Mouse (Mus musculus): ENCODE measurements around the gene F3. TPM values are rescaled to one million over a fixed set of nuclear protein-coding genes. Genes with fewer than 3 reads are reported as not detected.

Gene F3
- polyA plus RNA-seq, 1 experiment from 2014 or later = 99.3 TPM

GRCm38 (mm10) chr3:121725651-121726050, 2.3 kb downstream of the F3 start:
- DNase-seq (ENCODE audit: low spot score) (no peak), ATAC-seq (no peak)
- H3K27me3 ChIP-seq (replicated peaks; ENCODE audit: insufficient read depth, low read length) = no peaks in the 10 kb centered on the region
- no peak overlapping the region for H3K27ac ChIP-seq (ENCODE audit: low read length)
- no peak for TF ChIP-seq EP300 (IDR thresholded peaks at IDR 0.05)
- no peak for TF ChIP-seq CTCF (IDR thresholded peaks at IDR 0.05)
- peak overlapping the region; percentile 90 for H3K4me2 ChIP-seq (replicated peaks; ENCODE audit: low read depth, low read length)
- H3K36me3 ChIP-seq (ENCODE audit: insufficient read depth, low read length) = no peaks in the 10 kb centered on the region; the same call in 1 of the 2 replicates
- H3K4me3 ChIP-seq (ENCODE audit: low read depth, low read length) = peak overlapping the region; percentile 15; the same call in 1 of the 2 replicates
- H3K4me1 ChIP-seq (ENCODE audit: insufficient read depth, low read depth, low read length) = peaks cover 13% of the 10 kb centered on the region; the same call in 1 of the 2 replicates
- H3K9me3 ChIP-seq (ENCODE audit: low read length) = no peaks in the 10 kb centered on the region
- 50% methylated on average over 10 of the region's 10 CpGs for WGBS
- 0 out of 2 replicates have a peak overlapping the region, but pooled peaks have one; percentile 8 for H3K9ac ChIP-seq (replicated peaks; ENCODE audit: low read depth)

- Histone ChIP-seq H3K4me2 (replicated peaks; ENCODE audit: low read depth, low read length) (no peak overlapping the region), H3K4me3 (ENCODE audit: low read depth, low read length) (no peak overlapping the region), H3K27me3 (replicated peaks; ENCODE audit: insufficient read depth, low read length) (no peaks in the 10 kb centered on the region), H3K36me3 (ENCODE audit: insufficient read depth, low read length) (peaks cover 10% of the 10 kb centered on the region; the same call in 1 of the 2 replicates), H3K9ac (replicated peaks; ENCODE audit: low read depth) (no peak overlapping the region), H3K27ac (ENCODE audit: low read length) (no peak overlapping the region), H3K9me3 (ENCODE audit: low read length) (no peaks in the 10 kb centered on the region), H3K4me1 (ENCODE audit: insufficient read depth, low read depth, low read length) (no peaks in the 10 kb centered on the region)
- TF ChIP-seq EP300 (IDR thresholded peaks at IDR 0.05) (no peak), CTCF (IDR thresholded peaks at IDR 0.05) (no peak)
- ATAC-seq (no peak), DNase-seq (ENCODE audit: low spot score) (no peak)
- 73% methylated on average over 4 of the region's 4 CpGs for WGBS
Measured at GRCm38 (mm10) chr3:121729678-121730077, 6.3 kb downstream of the F3 start.

GRCm38 (mm10) chr3:121735542-121735941, 12.2 kb downstream of the F3 start:
- 61% methylated on average over 7 of the region's 7 CpGs for WGBS
- peak overlapping the region; percentile 54 for H3K27ac ChIP-seq (ENCODE audit: low read length)
- no peaks in the 10 kb centered on the region for H3K9me3 ChIP-seq (ENCODE audit: low read length)
- H3K36me3 ChIP-seq (ENCODE audit: insufficient read depth, low read length) = peaks cover 10% of the 10 kb centered on the region; the same call in 1 of the 2 replicates
- no peaks in the 10 kb centered on the region for H3K27me3 ChIP-seq (replicated peaks; ENCODE audit: insufficient read depth, low read length)
- no peak for DNase-seq (ENCODE audit: low spot score)
- H3K4me3 ChIP-seq (ENCODE audit: low read depth, low read length) = no peak overlapping the region
- H3K4me1 ChIP-seq (ENCODE audit: insufficient read depth, low read depth, low read length) = 0 out of 2 replicates have a peak, but pooled peaks cover 3% of the 10 kb centered on the region
- TF ChIP-seq EP300 (IDR thresholded peaks at IDR 0.05) (no peak), CTCF (IDR thresholded peaks at IDR 0.05) (no peak)
- H3K9ac ChIP-seq (replicated peaks; ENCODE audit: low read depth) = no peak overlapping the region
- ATAC-seq = no peak
- no peak overlapping the region for H3K4me2 ChIP-seq (replicated peaks; ENCODE audit: low read depth, low read length)

GRCm38 (mm10) chr3:121736025-121736744, 12.8 kb downstream of the F3 start:
- ATAC-seq (peak; percentile 81), DNase-seq (ENCODE audit: low spot score) (peak; percentile 91)
- Histone ChIP-seq H3K4me2 (replicated peaks; ENCODE audit: low read depth, low read length) (peak overlapping the region; percentile 29), H3K9ac (replicated peaks; ENCODE audit: low read depth) (no peak overlapping the region), H3K27ac (ENCODE audit: low read length) (peak overlapping the region; percentile 54), H3K4me3 (ENCODE audit: low read depth, low read length) (no peak overlapping the region), H3K36me3 (ENCODE audit: insufficient read depth, low read length) (peaks cover 10% of the 10 kb centered on the region; the same call in 1 of the 2 replicates), H3K4me1 (ENCODE audit: insufficient read depth, low read depth, low read length) (0 out of 2 replicates have a peak, but pooled peaks cover 3% of the 10 kb centered on the region), H3K9me3 (ENCODE audit: low read length) (no peaks in the 10 kb centered on the region), H3K27me3 (replicated peaks; ENCODE audit: insufficient read depth, low read length) (no peaks in the 10 kb centered on the region)
- WGBS = 20% methylated on average over 18 of the region's 18 CpGs
- TF ChIP-seq EP300 (IDR thresholded peaks at IDR 0.05) = no peak
- TF ChIP-seq CTCF (IDR thresholded peaks at IDR 0.05) = peak; percentile 88

GRCm38 (mm10) chr3:121737453-121737852, 14.1 kb downstream of the F3 start:
- H3K36me3 ChIP-seq (ENCODE audit: insufficient read depth, low read length) = peaks cover 8% of the 10 kb centered on the region; the same call in 1 of the 2 replicates
- no peak overlapping the region for H3K4me2 ChIP-seq (replicated peaks; ENCODE audit: low read depth, low read length)
- peak; percentile 72 for TF ChIP-seq CTCF (IDR thresholded peaks at IDR 0.05)
- no peak for TF ChIP-seq EP300 (IDR thresholded peaks at IDR 0.05)
- WGBS = 54% methylated on average over 1 of the region's 1 CpGs
- no peak overlapping the region for H3K4me3 ChIP-seq (ENCODE audit: low read depth, low read length)
- no peak overlapping the region for H3K27ac ChIP-seq (ENCODE audit: low read length)
- no peaks in the 10 kb centered on the region for H3K27me3 ChIP-seq (replicated peaks; ENCODE audit: insufficient read depth, low read length)
- ATAC-seq (no peak), DNase-seq (ENCODE audit: low spot score) (peak; percentile 40)
- H3K9me3 ChIP-seq (ENCODE audit: low read length) = no peaks in the 10 kb centered on the region
- H3K9ac ChIP-seq (replicated peaks; ENCODE audit: low read depth) = no peak overlapping the region
- H3K4me1 ChIP-seq (ENCODE audit: insufficient read depth, low read depth, low read length) = 0 out of 2 replicates have a peak, but pooled peaks cover 3% of the 10 kb centered on the region

- Histone ChIP-seq H3K9me3 (ENCODE audit: low read length) (no peaks in the 10 kb centered on the region), H3K27ac (ENCODE audit: low read length) (no peak overlapping the region), H3K4me1 (ENCODE audit: insufficient read depth, low read depth, low read length) (0 out of 2 replicates have a peak, but pooled peaks cover 3% of the 10 kb centered on the region), H3K27me3 (replicated peaks; ENCODE audit: insufficient read depth, low read length) (no peaks in the 10 kb centered on the region), H3K4me3 (ENCODE audit: low read depth, low read length) (no peak overlapping the region), H3K9ac (replicated peaks; ENCODE audit: low read depth) (no peak overlapping the region), H3K4me2 (replicated peaks; ENCODE audit: low read depth, low read length) (no peak overlapping the region), H3K36me3 (ENCODE audit: insufficient read depth, low read length) (peaks cover 6% of the 10 kb centered on the region; the same call in 1 of the 2 replicates)
- TF ChIP-seq EP300 (IDR thresholded peaks at IDR 0.05) = no peak
- TF ChIP-seq CTCF (IDR thresholded peaks at IDR 0.05) = no peak
- DNase-seq (ENCODE audit: low spot score) (no peak), ATAC-seq (no peak)
- 74% methylated on average over 2 of the region's 2 CpGs for WGBS
Measured at GRCm38 (mm10) chr3:121737901-121738300, 14.6 kb downstream of the F3 start.

Data from lung, postnatal 0 days (tissue).